Mouse (Mus musculus): ENCODE data around the gene Tm9sf4. TPM values are rescaled to one million over a fixed set of nuclear protein-coding genes. Genes with fewer than 3 reads are reported as not detected.

Tm9sf4 gene
- polyA plus RNA-seq (2014; fragmentation: Nextera tagmentation; extraction: Ambion mirVana) = 59.6 and 67.9 TPM in 2 replicates

- Histone ChIP-seq H3K4me3 (ENCODE audit: control insufficient read depth in 1 of 2, insufficient read depth in 1 of 2, low read depth in 1 of 2, low read length in 2 of 2) (peak within 1 kb of the TSS; percentile 81 to 94), H3K27ac (replicated peaks in 1 of 2; ENCODE audit: control insufficient read depth in 1 of 2, insufficient read depth in 1 of 2, low read depth in 2 of 2, low read length in 2 of 2) (peak within 1 kb of the TSS; percentile 93 to 95), H3K36me3 (ENCODE audit: control insufficient read depth, insufficient read depth, low read length) (peaks cover 6% of the 10 kb centered on the region; the same call in 1 of the 2 replicates), H3K4me1 (ENCODE audit: control insufficient read depth in 2 of 2, insufficient read depth in 2 of 2, low read length in 2 of 2) (peaks cover 0 to 10% of the 10 kb centered on the region in 2 experiments; a peak in 2 of 4 replicates), H3K9me3 (ENCODE audit: control insufficient read depth, low read length) (no peaks in the 10 kb centered on the region), H3K9ac (ENCODE audit: low read length) (peak within 1 kb of the TSS; percentile 96), H3K4me2 (ENCODE audit: low read length) (peak within 1 kb of the TSS; percentile 88), H3K27me3 (ENCODE audit: control insufficient read depth, insufficient read depth, low read length) (no peaks in the 10 kb centered on the region)
- 9% methylated on average over 34 of the region's 34 CpGs for WGBS
- peak; percentile 82 for ATAC-seq (ENCODE audit: insufficient number of reproducible peaks, insufficient read depth, low FRiP score, low read depth)
Observed at GRCm38 (mm10) chr2:153160844-153161683, at the start of gene Tm9sf4. Tm9sf4 (plus strand) TSS chr2:153161303.

- Histone ChIP-seq H3K36me3 (ENCODE audit: control insufficient read depth, insufficient read depth, low read length) (no peaks in the 10 kb centered on the region), H3K27ac (replicated peaks in 1 of 2; ENCODE audit: control insufficient read depth in 1 of 2, insufficient read depth in 1 of 2, low read depth in 2 of 2, low read length in 2 of 2) (no peak overlapping the region), H3K27me3 (ENCODE audit: control insufficient read depth, insufficient read depth, low read length) (peaks cover 9% of the 10 kb centered on the region), H3K9me3 (ENCODE audit: control insufficient read depth, low read length) (no peaks in the 10 kb centered on the region), H3K4me3 (ENCODE audit: control insufficient read depth in 1 of 2, insufficient read depth in 1 of 2, low read depth in 1 of 2, low read length in 2 of 2) (no peak overlapping the region), H3K9ac (ENCODE audit: low read length) (no peak overlapping the region), H3K4me2 (ENCODE audit: low read length) (no peak overlapping the region), H3K4me1 (ENCODE audit: control insufficient read depth in 2 of 2, insufficient read depth in 2 of 2, low read length in 2 of 2) (no peaks in the 10 kb centered on the region)
- no peak for ATAC-seq (ENCODE audit: insufficient number of reproducible peaks, insufficient read depth, low FRiP score, low read depth)
- 67% methylated on average over 4 of the region's 4 CpGs for WGBS
Observed at GRCm38 (mm10) chr2:153115679-153116081, 45.4 kb upstream of the Tm9sf4 start.

- no peak for ATAC-seq (ENCODE audit: insufficient number of reproducible peaks, insufficient read depth, low FRiP score, low read depth)
- 81% methylated on average over 7 of the region's 7 CpGs for WGBS
- H3K4me1 ChIP-seq (ENCODE audit: control insufficient read depth in 2 of 2, insufficient read depth in 2 of 2, low read length in 2 of 2) = no peaks in the 10 kb centered on the region
- no peak overlapping the region for H3K9ac ChIP-seq (ENCODE audit: low read length)
- H3K4me2 ChIP-seq (ENCODE audit: low read length) = no peak overlapping the region
- H3K27me3 ChIP-seq (ENCODE audit: control insufficient read depth, insufficient read depth, low read length) = no peaks in the 10 kb centered on the region
- no peak overlapping the region for H3K4me3 ChIP-seq (ENCODE audit: control insufficient read depth in 1 of 2, insufficient read depth in 1 of 2, low read depth in 1 of 2, low read length in 2 of 2)
- H3K36me3 ChIP-seq (ENCODE audit: control insufficient read depth, insufficient read depth, low read length) = no peaks in the 10 kb centered on the region
- H3K27ac ChIP-seq (replicated peaks in 1 of 2; ENCODE audit: control insufficient read depth in 1 of 2, insufficient read depth in 1 of 2, low read depth in 2 of 2, low read length in 2 of 2) = no peak overlapping the region
- no peaks in the 10 kb centered on the region for H3K9me3 ChIP-seq (ENCODE audit: control insufficient read depth, low read length)
Observed at GRCm38 (mm10) chr2:153117051-153117486, 44.0 kb upstream of the Tm9sf4 start.

- no peaks in the 10 kb centered on the region for H3K36me3 ChIP-seq (ENCODE audit: control insufficient read depth, insufficient read depth, low read length)
- 81% methylated on average over 6 of the region's 6 CpGs for WGBS
- H3K4me1 ChIP-seq (ENCODE audit: control insufficient read depth in 2 of 2, insufficient read depth in 2 of 2, low read length in 2 of 2) = no peaks in the 10 kb centered on the region
- H3K4me2 ChIP-seq (ENCODE audit: low read length) = no peak overlapping the region
- no peaks in the 10 kb centered on the region for H3K9me3 ChIP-seq (ENCODE audit: control insufficient read depth, low read length)
- H3K27me3 ChIP-seq (ENCODE audit: control insufficient read depth, insufficient read depth, low read length) = no peaks in the 10 kb centered on the region
- no peak overlapping the region for H3K27ac ChIP-seq (replicated peaks in 1 of 2; ENCODE audit: control insufficient read depth in 1 of 2, insufficient read depth in 1 of 2, low read depth in 2 of 2, low read length in 2 of 2)
- H3K4me3 ChIP-seq (ENCODE audit: control insufficient read depth in 1 of 2, insufficient read depth in 1 of 2, low read depth in 1 of 2, low read length in 2 of 2) = no peak overlapping the region
- ATAC-seq (ENCODE audit: insufficient number of reproducible peaks, insufficient read depth, low FRiP score, low read depth) = no peak
- no peak overlapping the region for H3K9ac ChIP-seq (ENCODE audit: low read length)
Observed at GRCm38 (mm10) chr2:153119488-153119887, 41.6 kb upstream of the Tm9sf4 start.

- no peaks in the 10 kb centered on the region for H3K9me3 ChIP-seq (ENCODE audit: control insufficient read depth, low read length)
- WGBS = 69% methylated on average over 8 of the region's 8 CpGs
- H3K27ac ChIP-seq (replicated peaks in 1 of 2; ENCODE audit: control insufficient read depth in 1 of 2, insufficient read depth in 1 of 2, low read depth in 2 of 2, low read length in 2 of 2) = no peak overlapping the region
- no peaks in the 10 kb centered on the region for H3K27me3 ChIP-seq (ENCODE audit: control insufficient read depth, insufficient read depth, low read length)
- H3K4me2 ChIP-seq (ENCODE audit: low read length) = no peak overlapping the region
- no peak for ATAC-seq (ENCODE audit: insufficient number of reproducible peaks, insufficient read depth, low FRiP score, low read depth)
- H3K9ac ChIP-seq (ENCODE audit: low read length) = no peak overlapping the region
- no peaks in the 10 kb centered on the region for H3K36me3 ChIP-seq (ENCODE audit: control insufficient read depth, insufficient read depth, low read length)
- H3K4me1 ChIP-seq (ENCODE audit: control insufficient read depth in 2 of 2, insufficient read depth in 2 of 2, low read length in 2 of 2) = no peaks in the 10 kb centered on the region
- no peak overlapping the region for H3K4me3 ChIP-seq (ENCODE audit: control insufficient read depth in 1 of 2, insufficient read depth in 1 of 2, low read depth in 1 of 2, low read length in 2 of 2)
Observed at GRCm38 (mm10) chr2:153120126-153120525, 41.0 kb upstream of the Tm9sf4 start.

GRCm38 (mm10) chr2:153121821-153122615 is 39.1 kb upstream of the Tm9sf4 start:
- Histone ChIP-seq H3K27me3 (ENCODE audit: control insufficient read depth, insufficient read depth, low read length) (no peaks in the 10 kb centered on the region), H3K4me1 (ENCODE audit: control insufficient read depth in 2 of 2, insufficient read depth in 2 of 2, low read length in 2 of 2) (no peaks in the 10 kb centered on the region), H3K4me3 (ENCODE audit: control insufficient read depth in 1 of 2, insufficient read depth in 1 of 2, low read depth in 1 of 2, low read length in 2 of 2) (no peak overlapping the region), H3K27ac (replicated peaks in 1 of 2; ENCODE audit: control insufficient read depth in 1 of 2, insufficient read depth in 1 of 2, low read depth in 2 of 2, low read length in 2 of 2) (no peak overlapping the region), H3K36me3 (ENCODE audit: control insufficient read depth, insufficient read depth, low read length) (no peaks in the 10 kb centered on the region), H3K9me3 (ENCODE audit: control insufficient read depth, low read length) (no peaks in the 10 kb centered on the region), H3K9ac (ENCODE audit: low read length) (no peak overlapping the region), H3K4me2 (ENCODE audit: low read length) (no peak overlapping the region)
- ATAC-seq (ENCODE audit: insufficient number of reproducible peaks, insufficient read depth, low FRiP score, low read depth) = no peak
- 67% methylated on average over 8 of the region's 8 CpGs for WGBS

GRCm38 (mm10) chr2:153122701-153123100 is 38.4 kb upstream of the Tm9sf4 start:
- Histone ChIP-seq H3K4me2 (ENCODE audit: low read length) (no peak overlapping the region), H3K36me3 (ENCODE audit: control insufficient read depth, insufficient read depth, low read length) (no peaks in the 10 kb centered on the region), H3K9me3 (ENCODE audit: control insufficient read depth, low read length) (no peaks in the 10 kb centered on the region), H3K27me3 (ENCODE audit: control insufficient read depth, insufficient read depth, low read length) (no peaks in the 10 kb centered on the region), H3K27ac (replicated peaks in 1 of 2; ENCODE audit: control insufficient read depth in 1 of 2, insufficient read depth in 1 of 2, low read depth in 2 of 2, low read length in 2 of 2) (no peak overlapping the region), H3K4me1 (ENCODE audit: control insufficient read depth in 2 of 2, insufficient read depth in 2 of 2, low read length in 2 of 2) (no peaks in the 10 kb centered on the region), H3K4me3 (ENCODE audit: control insufficient read depth in 1 of 2, insufficient read depth in 1 of 2, low read depth in 1 of 2, low read length in 2 of 2) (no peak overlapping the region), H3K9ac (ENCODE audit: low read length) (no peak overlapping the region)
- WGBS = 85% methylated on average over 7 of the region's 7 CpGs
- no peak for ATAC-seq (ENCODE audit: insufficient number of reproducible peaks, insufficient read depth, low FRiP score, low read depth)

Measured in heart, embryonic 14.5 days (tissue).